Mouse (Mus musculus) lung, adult 2 months (tissue): ENCODE data around the gene Yars.

ENCODE experiments used
- CTCF ChIP-seq: fragments of 200-500 bp; IDR thresholded peaks from 2 replicates; pipeline ENCODE4 v1.5.1; 2011; ENCODE audit warnings: mild to moderate bottlenecking, low read length, control low read depth; ENCODE audit not compliant: insufficient read depth
- POLR2A ChIP-seq: fragments of 200-500 bp; IDR thresholded peaks from 2 replicates; pipeline ENCODE4 v1.6.1; 2011; ENCODE audit warnings: low read depth, mild to moderate bottlenecking, control low read depth, low read length, borderline replicate concordance; ENCODE audit errors: extremely low read depth

GRCm38 (mm10) chr4:129140808-129141207 is 48.8 kb upstream of the Yars start:
- no peak for TF ChIP-seq CTCF
- TF ChIP-seq POLR2A, result no peak
